Mouse (Mus musculus): Measurements from ENCODE around the gene Mapk1ip1. TPM values are rescaled to one million over a fixed set of nuclear protein-coding genes. Genes with fewer than 3 reads are reported as not detected.

Gene Mapk1ip1
- 16.0 and 16.7 TPM in 2 replicates for polyA plus RNA-seq (2014; fragmentation: Nextera tagmentation; extraction: Ambion mirVana)

- no peaks in the 10 kb centered on the region for H3K9me3 ChIP-seq (ENCODE audit: control insufficient read depth, low read length)
- H3K4me2 ChIP-seq (ENCODE audit: low read depth), result peak within 1 kb of the TSS; percentile 85
- H3K4me1 ChIP-seq (ENCODE audit: control insufficient read depth, insufficient read depth, low read length), result peaks cover 29% of the 10 kb centered on the region
- H3K27me3 ChIP-seq (ENCODE audit: control insufficient read depth, insufficient read depth, low read length), result no peaks in the 10 kb centered on the region
- H3K36me3 ChIP-seq (ENCODE audit: control insufficient read depth, insufficient read depth, low read length), result no peaks in the 10 kb centered on the region
- WGBS, result under 1% methylated on average over 51 of the region's 51 CpGs
- H3K27ac ChIP-seq (ENCODE audit: low read depth, low read length), result peak within 1 kb of the TSS; percentile 75
- ATAC-seq (ENCODE audit: insufficient read depth, low FRiP score, low TSS enrichment), result peak; percentile 92
- peak within 1 kb of the TSS; percentile 78 for H3K9ac ChIP-seq (ENCODE audit: low read length)
- peak; percentile 97 for DNase-seq (ENCODE audit: low spot score)
- H3K4me3 ChIP-seq (ENCODE audit: low read depth, low read length), result peak within 1 kb of the TSS; percentile 80
Observed at GRCm38 (mm10) chr7:138845544-138846391, at the start of gene Mapk1ip1, which contains the start of gene Ppp2r2d. Gene Mapk1ip1 (minus strand): TSS chr7:138846273. Gene Ppp2r2d (plus strand): TSS chr7:138846079.

GRCm38 (mm10) chr7:138885365-138886289 is 39.6 kb upstream of the Mapk1ip1 start:
- Histone ChIP-seq H3K4me3 (ENCODE audit: low read depth, low read length) (no peak overlapping the region), H3K36me3 (ENCODE audit: control insufficient read depth, insufficient read depth, low read length) (peaks cover 3% of the 10 kb centered on the region; the same call in 1 of the 2 replicates), H3K27me3 (ENCODE audit: control insufficient read depth, insufficient read depth, low read length) (no peaks in the 10 kb centered on the region), H3K4me1 (ENCODE audit: control insufficient read depth, insufficient read depth, low read length) (no peaks in the 10 kb centered on the region), H3K9ac (ENCODE audit: low read length) (no peak overlapping the region), H3K4me2 (ENCODE audit: low read depth) (no peak overlapping the region), H3K9me3 (ENCODE audit: control insufficient read depth, low read length) (no peaks in the 10 kb centered on the region), H3K27ac (ENCODE audit: low read depth, low read length) (no peak overlapping the region)
- ATAC-seq (ENCODE audit: insufficient read depth, low FRiP score, low TSS enrichment) (no peak), DNase-seq (ENCODE audit: low spot score) (no peak)
- WGBS, result 90% methylated on average over 13 of the region's 13 CpGs

- H3K36me3 ChIP-seq (ENCODE audit: control insufficient read depth, insufficient read depth, low read length), result peaks cover 3% of the 10 kb centered on the region
- 91% methylated on average over 3 of the region's 3 CpGs for WGBS
- H3K9ac ChIP-seq (ENCODE audit: low read length), result no peak overlapping the region
- H3K4me2 ChIP-seq (ENCODE audit: low read depth), result no peak overlapping the region
- DNase-seq (ENCODE audit: low spot score), result no peak
- H3K4me3 ChIP-seq (ENCODE audit: low read depth, low read length), result no peak overlapping the region
- ATAC-seq (ENCODE audit: insufficient read depth, low FRiP score, low TSS enrichment), result no peak
- H3K9me3 ChIP-seq (ENCODE audit: control insufficient read depth, low read length), result no peaks in the 10 kb centered on the region
- H3K27me3 ChIP-seq (ENCODE audit: control insufficient read depth, insufficient read depth, low read length), result no peaks in the 10 kb centered on the region
- no peak overlapping the region for H3K27ac ChIP-seq (ENCODE audit: low read depth, low read length)
- H3K4me1 ChIP-seq (ENCODE audit: control insufficient read depth, insufficient read depth, low read length), result no peaks in the 10 kb centered on the region
Observed at GRCm38 (mm10) chr7:138883724-138884123, 37.7 kb upstream of the Mapk1ip1 start.

- DNase-seq (ENCODE audit: low spot score) (no peak), ATAC-seq (ENCODE audit: insufficient read depth, low FRiP score, low TSS enrichment) (no peak)
- no peaks in the 10 kb centered on the region for H3K4me1 ChIP-seq (ENCODE audit: control insufficient read depth, insufficient read depth, low read length)
- H3K9ac ChIP-seq (ENCODE audit: low read length), result no peak overlapping the region
- no peaks in the 10 kb centered on the region for H3K9me3 ChIP-seq (ENCODE audit: control insufficient read depth, low read length)
- H3K27me3 ChIP-seq (ENCODE audit: control insufficient read depth, insufficient read depth, low read length), result no peaks in the 10 kb centered on the region
- H3K27ac ChIP-seq (ENCODE audit: low read depth, low read length), result no peak overlapping the region
- no peak overlapping the region for H3K4me2 ChIP-seq (ENCODE audit: low read depth)
- peaks cover 27% of the 10 kb centered on the region for H3K36me3 ChIP-seq (ENCODE audit: control insufficient read depth, insufficient read depth, low read length)
- 87% methylated on average over 3 of the region's 3 CpGs for WGBS
- H3K4me3 ChIP-seq (ENCODE audit: low read depth, low read length), result no peak overlapping the region
Observed at GRCm38 (mm10) chr7:138875031-138875430, 29.0 kb upstream of the Mapk1ip1 start.

- 84% methylated on average over 3 of the region's 3 CpGs for WGBS
- no peak for ATAC-seq (ENCODE audit: insufficient read depth, low FRiP score, low TSS enrichment)
Observed at GRCm38 (mm10) chr7:138872956-138873355, 26.9 kb upstream of the Mapk1ip1 start.

GRCm38 (mm10) chr7:138868316-138868715 is 22.2 kb upstream of the Mapk1ip1 start:
- DNase-seq (ENCODE audit: low spot score) (no peak), ATAC-seq (ENCODE audit: insufficient read depth, low FRiP score, low TSS enrichment) (no peak)
- H3K4me1 ChIP-seq (ENCODE audit: control insufficient read depth, insufficient read depth, low read length), result no peaks in the 10 kb centered on the region
- no peaks in the 10 kb centered on the region for H3K27me3 ChIP-seq (ENCODE audit: control insufficient read depth, insufficient read depth, low read length)
- WGBS, result 90% methylated on average over 4 of the region's 4 CpGs
- no peak overlapping the region for H3K4me3 ChIP-seq (ENCODE audit: low read depth, low read length)
- peaks cover 2% of the 10 kb centered on the region; the same call in 1 of the 2 replicates for H3K36me3 ChIP-seq (ENCODE audit: control insufficient read depth, insufficient read depth, low read length)
- no peak overlapping the region for H3K4me2 ChIP-seq (ENCODE audit: low read depth)
- no peak overlapping the region for H3K27ac ChIP-seq (ENCODE audit: low read depth, low read length)
- no peaks in the 10 kb centered on the region for H3K9me3 ChIP-seq (ENCODE audit: control insufficient read depth, low read length)
- H3K9ac ChIP-seq (ENCODE audit: low read length), result no peak overlapping the region

More at GRCm38 (mm10) chr7:138872956-138873355, 26.9 kb upstream of the Mapk1ip1 start:
- Histone ChIP-seq H3K4me3 (ENCODE audit: low read depth, low read length) (no peak overlapping the region), H3K9me3 (ENCODE audit: control insufficient read depth, low read length) (no peaks in the 10 kb centered on the region), H3K9ac (ENCODE audit: low read length) (no peak overlapping the region), H3K36me3 (ENCODE audit: control insufficient read depth, insufficient read depth, low read length) (peaks cover 25% of the 10 kb centered on the region), H3K27me3 (ENCODE audit: control insufficient read depth, insufficient read depth, low read length) (no peaks in the 10 kb centered on the region), H3K27ac (ENCODE audit: low read depth, low read length) (no peak overlapping the region), H3K4me1 (ENCODE audit: control insufficient read depth, insufficient read depth, low read length) (no peaks in the 10 kb centered on the region), H3K4me2 (ENCODE audit: low read depth) (no peak overlapping the region)
- DNase-seq (ENCODE audit: low spot score), result no peak

GRCm38 (mm10) chr7:138867286-138867685 is 21.2 kb upstream of the Mapk1ip1 start:
- 70% methylated on average over 6 of the region's 6 CpGs for WGBS
- Histone ChIP-seq H3K36me3 (ENCODE audit: control insufficient read depth, insufficient read depth, low read length) (no peaks in the 10 kb centered on the region), H3K27ac (ENCODE audit: low read depth, low read length) (no peak overlapping the region), H3K9me3 (ENCODE audit: control insufficient read depth, low read length) (no peaks in the 10 kb centered on the region), H3K4me2 (ENCODE audit: low read depth) (no peak overlapping the region), H3K27me3 (ENCODE audit: control insufficient read depth, insufficient read depth, low read length) (no peaks in the 10 kb centered on the region), H3K9ac (ENCODE audit: low read length) (no peak overlapping the region), H3K4me3 (ENCODE audit: low read depth, low read length) (no peak overlapping the region), H3K4me1 (ENCODE audit: control insufficient read depth, insufficient read depth, low read length) (no peaks in the 10 kb centered on the region)
- no peak for ATAC-seq (ENCODE audit: insufficient read depth, low FRiP score, low TSS enrichment)
- DNase-seq (ENCODE audit: low spot score), result no peak

GRCm38 (mm10) chr7:138864776-138865175 is 18.7 kb upstream of the Mapk1ip1 start:
- H3K4me2 ChIP-seq (ENCODE audit: low read depth), result no peak overlapping the region
- ATAC-seq (ENCODE audit: insufficient read depth, low FRiP score, low TSS enrichment) (no peak), DNase-seq (ENCODE audit: low spot score) (no peak)
- H3K9me3 ChIP-seq (ENCODE audit: control insufficient read depth, low read length), result no peaks in the 10 kb centered on the region
- H3K27ac ChIP-seq (ENCODE audit: low read depth, low read length), result no peak overlapping the region
- no peaks in the 10 kb centered on the region for H3K36me3 ChIP-seq (ENCODE audit: control insufficient read depth, insufficient read depth, low read length)
- WGBS, result 89% methylated on average over 1 of the region's 1 CpGs
- no peaks in the 10 kb centered on the region for H3K27me3 ChIP-seq (ENCODE audit: control insufficient read depth, insufficient read depth, low read length)
- no peak overlapping the region for H3K4me3 ChIP-seq (ENCODE audit: low read depth, low read length)
- no peak overlapping the region for H3K9ac ChIP-seq (ENCODE audit: low read length)
- no peaks in the 10 kb centered on the region for H3K4me1 ChIP-seq (ENCODE audit: control insufficient read depth, insufficient read depth, low read length)
